Mouse (Mus musculus) olfactory bulb, adult 2 months (tissue): ENCODE measurements around the gene Syngr2.

Source experiments
- CTCF ChIP-seq: fragments of 200-500 bp; IDR thresholded peaks from 2 replicates; pipeline ENCODE4 v1.5.1; 2012; ENCODE audit warnings: low read depth, mild to moderate bottlenecking, low read length, moderate library complexity; ENCODE audit not compliant: insufficient read depth
- POLR2A ChIP-seq: fragments of 200-500 bp; IDR thresholded peaks from 2 replicates; pipeline ENCODE4 v1.6.1; 2012; ENCODE audit warnings: mild to moderate bottlenecking, low read depth, low read length, moderate library complexity; ENCODE audit not compliant: insufficient read depth

GRCm38 (mm10) chr11:117800038-117800437, 9.4 kb upstream of the Syngr2 start:
- TF ChIP-seq CTCF (no peak), POLR2A (no peak)
